Mouse (Mus musculus) spleen, adult 12 weeks (tissue): ENCODE results near the gene H2-T22.
"Not testable (repeated sequence)": the region's sequence is repeated elsewhere in the genome, so short reads cannot be mapped to it uniquely, and the experiment has no call there.

Source experiments
- DNase-seq: peaks from one replicate; pipeline ENCODE4 v3.0.0; 2022; ENCODE audit warnings: low spot score

Gene H2-T22

GRCm38 (mm10) chr17:36042610-36043169 is at the start of gene H2-T22, which contains the start of gene Gm6034:
Gene H2-T22 (minus strand): TSS chr17:36042747.
Gene Gm6034 (plus strand): TSS chr17:36042961.
- DNase-seq, result peak; percentile 59

DNA sequence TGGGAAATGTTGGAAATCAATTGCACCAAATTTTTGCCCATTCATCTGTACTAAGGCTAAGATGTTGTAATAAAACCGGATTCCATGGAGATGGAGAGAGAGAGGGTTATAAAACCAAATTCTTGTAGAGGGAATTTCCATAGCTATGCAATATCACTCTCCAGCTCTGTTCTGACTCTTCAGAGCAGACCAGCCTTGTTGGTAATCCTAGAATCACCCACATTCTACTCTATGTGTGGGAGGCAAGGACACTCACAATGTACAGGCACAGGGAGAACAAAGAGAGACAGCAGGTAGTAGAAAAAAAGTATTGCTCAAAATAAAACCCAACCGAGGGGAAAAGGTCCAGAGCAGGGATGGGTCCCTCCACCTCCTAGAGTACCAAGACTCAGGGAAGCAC is 49.4 kb upstream of the H2-T22 start:
- DNase-seq, result not testable (repeated sequence)

DNA sequence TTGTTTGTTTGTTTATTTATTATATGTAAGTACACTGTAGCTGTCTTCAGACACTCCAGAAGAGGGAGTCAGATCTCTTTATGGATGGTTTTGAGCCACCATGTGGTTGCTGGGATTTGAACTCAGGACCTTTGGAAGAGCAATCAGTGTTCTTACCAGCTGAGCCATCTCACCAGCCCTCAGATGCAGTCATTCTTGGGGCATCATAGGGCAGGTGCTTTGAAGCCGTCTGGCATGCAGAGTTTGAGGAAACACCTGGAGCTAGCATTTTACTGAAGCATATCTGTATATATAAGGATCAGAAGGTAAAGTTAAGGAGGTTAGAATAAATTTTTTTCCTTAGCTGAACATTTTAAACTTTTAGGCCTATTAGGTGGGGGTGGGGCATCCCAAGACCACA is 43.4 kb upstream of the H2-T22 start:
- DNase-seq, result not testable (repeated sequence)

DNA sequence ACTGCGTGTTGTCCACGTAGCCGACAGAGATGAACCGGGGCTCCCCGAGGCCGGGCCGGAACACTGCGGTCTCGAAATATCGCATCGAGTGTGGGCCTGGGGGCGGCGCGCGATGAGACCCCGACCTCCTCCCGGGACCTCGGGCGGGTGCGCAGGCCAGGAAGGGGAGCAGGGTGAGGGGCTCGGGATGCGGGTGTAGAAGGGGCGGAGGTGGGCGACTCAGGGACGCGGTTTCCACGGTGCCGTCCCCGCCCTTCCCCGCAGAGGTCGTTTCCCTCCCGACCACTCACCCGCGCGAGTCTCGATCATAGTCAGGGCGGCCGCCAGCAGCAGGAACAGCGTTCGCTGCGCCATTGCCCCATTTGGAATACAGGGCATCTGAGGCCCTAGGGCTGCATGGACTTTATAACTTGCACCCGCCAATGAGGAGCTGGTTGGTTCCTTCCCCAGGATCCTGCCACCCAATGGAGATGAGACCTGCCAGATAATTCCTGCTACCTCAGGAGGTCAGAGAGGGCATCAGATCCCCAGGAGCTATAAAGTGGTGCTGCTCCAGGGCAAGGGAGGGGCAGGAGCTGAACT is 41.4 kb upstream of the H2-T22 start:
- DNase-seq, result no peak

DNA sequence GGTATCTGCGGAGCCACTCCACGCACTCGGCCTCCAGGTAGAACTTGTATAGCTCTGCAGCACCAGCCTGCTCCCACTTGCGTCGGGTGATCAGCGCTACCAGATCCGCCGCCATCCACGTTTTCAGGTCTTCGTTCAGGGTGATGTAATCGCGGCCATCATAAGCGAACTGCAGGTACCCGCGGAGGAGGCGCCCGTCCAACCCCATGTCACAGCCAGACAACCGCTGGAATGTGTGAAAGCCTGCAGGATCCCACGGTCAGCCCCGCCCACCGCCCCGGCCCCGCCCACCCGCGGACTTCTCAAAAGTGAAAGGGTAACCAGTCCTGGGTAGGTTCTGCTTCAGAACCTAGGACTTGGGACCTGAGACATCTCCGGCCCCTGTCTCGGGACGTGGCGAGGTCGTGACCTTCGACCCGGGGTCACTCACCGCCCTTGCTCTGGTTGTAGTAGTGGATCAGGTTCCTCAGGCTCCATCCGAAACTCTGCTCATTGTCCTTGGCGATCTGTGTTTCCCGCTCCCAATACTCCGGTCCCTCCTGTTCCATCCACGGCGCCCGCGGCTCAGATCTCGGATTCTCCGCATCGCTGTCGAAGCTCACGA is 40.8 kb upstream of the H2-T22 start:
- peak; percentile 35 for DNase-seq

DNA sequence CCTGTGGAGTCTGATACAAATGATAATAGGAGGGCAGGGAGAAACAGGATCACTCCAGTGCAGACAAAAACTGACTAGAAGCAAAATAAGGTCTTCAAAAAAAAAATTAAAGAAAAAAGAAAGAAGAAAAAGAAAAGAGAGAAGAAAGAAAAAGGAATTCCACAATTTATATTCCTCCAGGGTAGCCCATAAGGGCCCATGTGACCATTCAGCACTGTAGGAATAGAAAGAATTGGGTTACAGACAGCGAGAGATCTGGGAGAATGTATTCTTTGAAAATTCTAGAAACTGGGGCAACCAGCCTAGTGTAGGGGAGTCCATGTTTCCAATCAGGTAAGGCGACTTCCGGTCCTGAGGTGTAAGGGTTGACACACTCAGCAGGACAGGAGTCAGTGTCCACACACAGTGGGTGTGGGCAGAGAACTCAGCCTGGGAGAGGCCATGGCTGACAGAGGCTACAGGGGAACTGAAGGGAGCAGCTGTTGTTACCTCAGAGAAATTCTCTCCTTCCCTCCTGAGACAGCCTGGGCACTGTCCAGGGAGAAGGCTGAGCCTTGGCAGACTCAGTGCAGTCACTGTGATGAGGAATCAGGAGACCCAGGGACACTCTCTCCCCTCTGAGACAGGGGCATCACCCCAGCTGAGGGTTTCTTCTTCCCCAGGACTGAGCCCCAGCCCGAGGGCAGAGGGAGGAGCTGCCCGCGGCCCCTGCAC is 40.1 kb upstream of the H2-T22 start:
- DNase-seq, result not testable (repeated sequence)

DNA sequence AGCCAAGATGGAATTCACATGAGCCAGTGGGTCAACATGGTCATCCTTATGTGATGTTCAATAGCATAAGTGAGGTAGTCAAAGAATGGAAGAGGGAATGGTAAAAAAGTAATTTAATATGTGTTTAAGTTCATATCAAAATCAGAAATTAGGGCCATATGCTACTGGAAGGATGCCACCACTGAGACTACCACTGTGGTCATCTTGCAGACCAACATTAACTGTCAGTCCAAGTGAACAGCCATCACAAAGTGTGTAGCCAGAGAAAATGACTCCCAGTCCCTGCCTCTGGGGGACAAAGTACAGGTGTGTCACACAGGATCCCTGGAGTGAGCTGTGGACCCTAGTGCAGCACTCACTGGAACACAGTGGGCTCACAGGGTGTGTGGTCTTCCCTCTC is 39.4 kb upstream of the H2-T22 start:
- not testable (repeated sequence) for DNase-seq

- peak; percentile 80 for DNase-seq
Observed at GRCm38 (mm10) chr17:36060829-36061228, 18.3 kb upstream of the H2-T22 start.

GRCm38 (mm10) chr17:36058362-36058761 is 15.8 kb upstream of the H2-T22 start, which contains the start of gene Gm11127:
Gene Gm11127 (minus strand): TSS chr17:36058371.
- not testable (repeated sequence) for DNase-seq

GRCm38 (mm10) chr17:36057927-36058326 is 15.4 kb upstream of the H2-T22 start:
- not testable (repeated sequence) for DNase-seq

DNA sequence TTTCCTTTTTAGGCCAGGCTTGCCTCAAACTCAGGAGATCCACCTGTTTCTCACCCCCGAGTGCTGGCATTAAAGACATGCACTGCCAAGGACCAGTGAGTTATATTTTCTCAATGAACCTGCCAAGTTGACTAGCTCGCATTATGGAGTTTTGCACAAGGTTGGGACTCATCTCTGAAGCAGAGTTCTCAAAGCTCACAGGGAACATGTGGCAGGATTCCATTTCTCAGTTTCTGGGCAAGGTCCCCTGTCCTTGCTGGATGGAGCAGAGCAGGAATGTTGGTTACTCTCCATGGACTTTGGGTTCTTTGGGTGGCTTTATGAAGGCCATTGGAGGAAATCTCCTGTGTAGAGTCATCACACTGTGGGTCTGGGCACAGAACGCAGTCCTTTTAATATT is 739 bp upstream of the H2-T22 start:
- DNase-seq, result no peak

DNA sequence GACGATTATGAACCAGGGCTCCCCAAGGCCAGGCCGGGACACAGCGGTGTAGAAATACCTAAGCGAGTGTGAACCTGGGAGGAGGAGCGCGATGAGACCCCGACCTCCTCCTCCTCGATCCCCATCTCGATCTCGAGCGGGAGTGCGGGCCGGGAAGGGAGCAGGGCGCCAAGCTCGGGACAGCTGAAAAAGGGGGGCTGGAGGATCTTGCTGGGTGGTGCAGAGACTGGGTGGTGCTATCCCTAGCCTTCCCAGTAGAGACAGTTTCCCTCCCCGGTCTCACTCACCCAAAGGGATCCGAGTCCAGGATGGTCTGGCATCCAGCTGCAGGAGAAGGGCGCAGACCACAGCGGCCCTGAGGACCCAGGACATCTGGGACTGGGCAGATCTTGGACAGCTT is 492 bp downstream of the H2-T22 start:
- DNase-seq, result not testable (repeated sequence)

- DNase-seq, result not testable (repeated sequence)
Observed at GRCm38 (mm10) chr17:36040604-36041003, 1.9 kb downstream of the H2-T22 start.

DNA sequence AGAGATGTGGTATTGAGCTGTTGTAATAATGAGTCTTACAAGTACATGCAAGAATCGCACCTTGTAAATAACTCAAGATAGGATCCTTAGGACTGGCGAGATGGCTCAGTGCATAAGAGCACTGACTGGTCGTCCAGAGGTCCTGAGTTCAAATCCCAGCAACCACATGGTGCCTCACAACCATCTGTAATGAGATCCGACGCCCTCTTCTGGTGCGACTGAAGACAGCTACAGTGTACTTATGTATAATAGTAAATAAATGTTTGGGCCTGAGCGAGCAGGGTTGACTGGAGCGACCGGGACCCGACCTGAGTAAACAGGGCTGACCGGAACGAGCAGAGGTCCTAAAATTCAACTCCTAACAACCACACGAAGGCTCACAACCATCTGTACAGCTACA is 6.4 kb downstream of the H2-T22 start:
- DNase-seq, result not testable (repeated sequence)

GRCm38 (mm10) chr17:36035010-36035638 is 7.4 kb downstream of the H2-T22 start:
- DNase-seq, result peak; percentile 45

GRCm38 (mm10) chr17:36034524-36034923 is 8.0 kb downstream of the H2-T22 start:
- DNase-seq, result not testable (repeated sequence)

- DNase-seq, result peak; percentile 55
Observed at GRCm38 (mm10) chr17:36032351-36032875, 10.1 kb downstream of the H2-T22 start, which contains the start of gene H2-T23. Gene H2-T23 (minus strand): TSS chr17:36032855.

DNA sequence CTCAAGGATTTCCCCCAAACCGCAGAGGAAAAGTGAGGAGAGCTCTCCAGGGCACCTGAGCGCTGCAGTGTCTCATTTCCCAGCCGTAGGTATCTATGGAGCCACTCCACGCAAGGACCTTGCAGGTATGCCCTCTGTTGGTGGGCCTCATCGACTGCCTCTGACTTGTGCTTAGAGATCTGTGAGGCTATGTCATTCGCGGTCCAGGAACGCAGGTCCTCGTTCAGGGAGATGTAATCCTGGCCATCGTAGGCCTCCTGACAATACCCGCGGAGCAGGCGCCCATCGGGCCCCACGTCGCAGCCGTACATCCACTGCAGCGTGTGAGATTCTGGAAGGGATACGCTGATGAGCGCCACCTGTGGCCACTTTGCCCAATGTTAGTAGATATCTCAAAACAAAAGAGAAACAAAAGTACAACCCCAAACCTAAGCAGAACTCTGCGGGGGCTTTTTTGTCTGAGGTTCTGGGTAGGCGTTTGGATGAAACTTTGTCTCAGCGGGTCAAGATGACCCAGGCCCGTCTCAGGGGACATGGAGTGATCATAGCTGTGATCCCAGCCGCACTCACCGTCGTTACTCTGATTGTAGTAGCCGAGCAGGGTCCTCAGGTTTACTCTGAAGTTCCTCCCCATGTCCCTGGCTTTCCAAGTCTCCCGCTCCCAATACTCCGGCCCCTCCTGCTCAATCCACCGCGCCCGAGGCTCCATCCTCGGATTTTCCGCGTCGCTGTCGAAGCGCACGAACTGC is 10.8 kb downstream of the H2-T22 start:
- peak; percentile 64 for DNase-seq

GRCm38 (mm10) chr17:36030703-36031582 is 11.6 kb downstream of the H2-T22 start:
- DNase-seq, result not testable (repeated sequence)

- peak; percentile 48 for DNase-seq
Observed at GRCm38 (mm10) chr17:36030046-36030702, 12.4 kb downstream of the H2-T22 start.
